Mouse (Mus musculus): ENCODE results near the gene Myh9. TPM values are rescaled to one million over a fixed set of nuclear protein-coding genes. Genes with fewer than 3 reads are reported as not detected.

Myh9 gene
- total RNA-seq, 2 experiments from 2014 or later = 70.3 to 73.8 TPM

DNA sequence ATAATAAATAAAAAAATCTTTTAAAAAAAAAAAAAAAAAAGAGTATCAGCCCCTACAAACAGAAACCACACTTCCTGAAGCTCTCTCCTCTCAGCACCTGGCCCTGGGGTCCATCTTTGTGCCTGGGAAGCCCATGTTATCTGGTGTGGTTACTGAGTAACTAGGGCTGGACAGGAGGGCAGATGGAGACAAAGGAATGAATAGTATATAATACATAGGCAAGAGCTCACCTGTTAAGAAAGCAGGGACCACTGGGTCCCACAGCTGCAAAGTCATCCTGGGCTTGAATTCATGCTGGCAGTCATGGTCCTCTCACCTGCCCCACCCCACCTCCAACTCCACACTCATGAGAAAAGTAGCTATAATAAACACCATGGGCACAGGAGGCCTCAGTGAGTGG lies 8.9 kb downstream of the Myh9 start:
- intact Hi-C loops (cut with DNase I) = no loop called here
- no peak for DNase-seq (ENCODE audit: low spot score in 2 of 2)

- intact Hi-C loops (cut with DNase I) = no loop called here
- no peak for DNase-seq (ENCODE audit: low spot score in 2 of 2)
Measured at GRCm38 (mm10) chr15:77832458-77832904, 9.5 kb downstream of the Myh9 start.

- intact Hi-C loops (cut with DNase I) = no loop called here
- DNase-seq (ENCODE audit: low spot score in 2 of 2) = no peak
Measured at GRCm38 (mm10) chr15:77831754-77832457, 10.1 kb downstream of the Myh9 start.

DNA sequence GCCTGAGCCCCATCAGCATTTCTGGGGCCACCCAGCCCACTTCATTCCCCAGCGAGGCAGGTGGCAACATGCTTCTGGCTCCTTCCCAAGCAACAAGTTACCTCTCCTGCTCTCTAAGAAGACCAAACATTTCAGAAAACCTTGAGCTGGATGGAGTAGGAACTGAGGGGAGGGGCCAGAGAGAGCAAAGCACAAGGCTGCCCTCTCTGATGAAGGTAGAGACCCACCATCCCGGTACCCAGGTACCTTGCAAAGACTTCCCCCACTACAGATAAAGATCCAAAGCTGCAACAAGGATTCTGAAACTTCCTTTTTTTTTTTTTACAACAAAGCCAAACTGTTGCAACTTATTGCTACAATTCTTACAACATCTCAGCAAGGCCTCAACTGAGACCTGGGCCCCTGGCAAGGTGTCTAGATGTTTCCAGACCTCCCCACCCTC lies 10.8 kb downstream of the Myh9 start:
- DNase-seq (ENCODE audit: low spot score in 2 of 2) = no peak
- intact Hi-C loops (cut with DNase I) = no loop called here

DNA sequence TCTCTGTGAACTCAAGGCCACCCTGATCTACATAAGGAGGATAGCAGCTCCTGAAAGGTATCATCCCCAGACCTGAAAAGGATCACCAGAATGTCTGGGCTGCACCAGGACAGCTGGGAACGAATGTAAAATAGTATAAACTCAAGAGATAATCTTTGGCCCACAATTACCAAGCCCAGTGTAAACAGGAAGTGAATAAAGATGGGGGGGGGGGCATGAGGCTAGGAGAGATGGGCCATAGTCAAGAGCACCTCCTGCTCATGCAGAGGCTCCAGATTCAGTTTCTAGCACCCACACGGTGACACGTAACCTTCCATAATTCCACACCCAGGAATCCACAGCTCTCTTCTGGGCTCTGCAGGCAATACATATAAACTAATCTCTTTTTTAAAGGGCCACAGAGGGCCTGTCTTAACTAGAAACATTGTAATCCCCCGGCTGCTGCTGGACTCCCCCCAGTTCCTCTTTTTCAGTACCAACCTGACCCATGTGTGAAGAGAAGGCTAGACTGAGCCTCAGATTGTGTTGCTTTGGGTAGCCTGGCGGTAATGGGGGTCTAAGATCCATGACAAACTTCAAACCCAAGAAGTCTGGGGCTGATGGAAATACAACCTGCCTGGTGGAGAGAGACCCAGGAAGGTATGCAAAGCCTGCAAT lies 11.4 kb downstream of the Myh9 start:
- DNase-seq (ENCODE audit: low spot score in 2 of 2) = no peak
- intact Hi-C loops (cut with DNase I) = no loop called here

GRCm38 (mm10) chr15:77829542-77829941 lies 12.4 kb downstream of the Myh9 start:
- intact Hi-C loops (cut with DNase I) = no loop called here
- DNase-seq (ENCODE audit: low spot score in 2 of 2) = no peak

- DNase-seq (ENCODE audit: low spot score in 2 of 2) = no peak
- intact Hi-C loops (cut with DNase I) = no loop called here
Measured at GRCm38 (mm10) chr15:77828910-77829309, 13.1 kb downstream of the Myh9 start.

DNA sequence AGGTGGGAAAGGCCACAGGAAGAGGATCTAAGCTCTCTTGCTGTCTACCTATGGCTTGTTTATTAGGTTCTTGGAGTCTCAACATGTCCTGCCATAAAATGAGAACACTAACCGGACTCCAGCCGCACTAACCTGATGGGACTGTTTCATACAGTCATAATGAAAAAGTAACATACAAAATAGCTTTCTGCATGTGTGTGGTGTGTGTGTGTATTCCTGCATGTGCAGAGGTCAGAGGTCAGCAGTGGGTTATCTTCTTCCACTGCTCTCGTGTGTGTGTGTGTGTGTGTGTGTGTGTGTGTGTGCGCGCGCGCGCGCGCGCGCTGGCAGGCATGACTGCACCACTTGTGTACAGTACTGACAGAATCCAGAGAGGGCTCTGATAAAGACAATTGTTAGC lies 13.7 kb downstream of the Myh9 start:
- DNase-seq (ENCODE audit: low spot score in 2 of 2) = no peak
- intact Hi-C loops (cut with DNase I) = no loop called here

GRCm38 (mm10) chr15:77827794-77828193 lies 14.2 kb downstream of the Myh9 start:
- intact Hi-C loops (cut with DNase I) = no loop called here
- DNase-seq (ENCODE audit: low spot score in 2 of 2) = no peak

- intact Hi-C loops (cut with DNase I) = no loop called here
- DNase-seq (ENCODE audit: low spot score in 2 of 2) = no peak
Measured at GRCm38 (mm10) chr15:77827379-77827778, 14.6 kb downstream of the Myh9 start.

- DNase-seq (ENCODE audit: low spot score in 2 of 2) = no peak
- intact Hi-C loops (cut with DNase I) = no loop called here
Measured at GRCm38 (mm10) chr15:77825382-77825781, 16.6 kb downstream of the Myh9 start.

DNA sequence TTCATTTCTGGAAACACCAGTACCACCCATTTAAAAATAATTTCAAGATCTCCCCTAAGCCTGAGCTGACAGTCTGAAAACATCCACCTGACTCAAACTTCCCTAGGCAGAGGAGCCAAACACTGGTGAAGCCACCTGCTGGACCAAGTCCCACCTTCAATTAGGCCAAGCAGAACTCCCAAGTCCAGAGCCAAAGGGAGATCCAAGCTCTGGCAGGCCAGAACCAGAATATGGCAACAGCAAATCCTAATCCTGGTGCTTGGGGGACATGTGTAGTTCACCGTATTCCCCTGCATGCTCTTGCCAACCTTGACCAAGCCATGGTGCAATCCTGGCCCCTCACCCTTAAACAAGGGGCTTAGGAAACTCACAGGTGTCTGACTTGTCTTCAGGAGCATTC lies 17.7 kb downstream of the Myh9 start:
- DNase-seq (ENCODE audit: low spot score in 2 of 2) = no peak
- intact Hi-C loops (cut with DNase I) = no loop called here

GRCm38 (mm10) chr15:77823634-77824033 lies 18.3 kb downstream of the Myh9 start:
- intact Hi-C loops (cut with DNase I) = no loop called here
- no peak for DNase-seq (ENCODE audit: low spot score in 2 of 2)

DNA sequence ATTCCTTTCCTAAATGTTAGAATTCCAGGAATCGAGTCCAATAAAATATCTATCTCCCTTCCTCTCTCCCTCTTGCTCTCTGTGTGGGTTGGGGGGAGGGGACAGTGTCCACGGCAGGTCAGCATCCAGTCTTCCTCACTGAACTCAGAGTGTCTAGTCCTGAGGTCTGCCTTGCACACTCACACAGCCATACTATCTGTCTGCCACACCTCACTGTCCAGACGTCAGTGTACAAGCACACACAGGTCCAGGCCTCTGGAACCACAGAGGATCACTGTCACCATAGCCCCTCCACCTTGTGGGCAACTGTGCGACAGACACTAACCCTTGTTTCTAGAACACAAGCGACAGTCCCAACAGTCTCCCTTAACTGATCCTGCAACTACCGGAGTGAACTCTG lies 18.8 kb downstream of the Myh9 start:
- DNase-seq (ENCODE audit: low spot score in 2 of 2) = no peak
- intact Hi-C loops (cut with DNase I) = no loop called here

- DNase-seq (ENCODE audit: low spot score in 2 of 2) = no peak
Measured at GRCm38 (mm10) chr15:77822671-77823070, 19.3 kb downstream of the Myh9 start.

GRCm38 (mm10) chr15:77822057-77822466 lies 19.9 kb downstream of the Myh9 start:
- DNase-seq (ENCODE audit: low spot score in 2 of 2) = no peak
- intact Hi-C loops (cut with DNase I) = no loop called here

More at GRCm38 (mm10) chr15:77822671-77823070, 19.3 kb downstream of the Myh9 start:
- intact Hi-C loops (cut with DNase I) = no loop called here

GRCm38 (mm10) chr15:77821424-77821823 lies 20.6 kb downstream of the Myh9 start:
- intact Hi-C loops (cut with DNase I) = no loop called here
- no peak for DNase-seq (ENCODE audit: low spot score in 2 of 2)

DNA sequence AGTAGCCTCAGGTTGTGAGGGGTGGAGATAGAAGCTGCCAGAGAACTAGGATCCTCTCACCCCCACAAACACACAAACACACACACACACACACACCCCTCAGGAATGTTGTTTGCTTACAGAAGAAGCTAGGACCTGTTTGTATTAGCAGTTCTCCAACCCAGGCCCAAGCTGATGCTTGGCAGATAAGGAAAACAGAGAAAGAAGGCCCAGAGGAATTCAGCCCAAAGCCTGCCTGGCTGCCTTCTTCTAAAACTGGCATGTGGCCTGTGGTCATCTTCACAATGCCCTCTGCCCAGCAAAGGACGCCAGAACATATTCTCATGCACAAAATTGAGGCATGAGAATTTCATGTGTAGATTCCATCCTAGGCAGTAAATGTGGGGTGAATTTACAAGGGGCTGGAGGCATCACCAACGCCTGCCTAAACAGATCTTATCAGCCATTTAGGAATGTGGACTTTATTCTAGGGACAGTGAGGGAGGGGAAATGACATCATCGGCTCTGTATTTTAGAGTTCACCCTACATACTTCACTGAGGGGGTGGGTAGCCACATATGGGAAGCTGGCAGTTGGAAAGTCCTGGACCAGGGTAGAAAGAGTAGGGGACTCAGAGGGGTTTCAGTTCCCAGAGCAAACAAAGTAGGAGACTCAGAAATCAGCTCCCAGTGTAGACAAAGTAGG lies 21.4 kb downstream of the Myh9 start:
- no peak for DNase-seq (ENCODE audit: low spot score in 2 of 2)
- intact Hi-C loops (cut with DNase I) = no loop called here

- intact Hi-C loops (cut with DNase I) = no loop called here
Measured at GRCm38 (mm10) chr15:77819894-77820387, 22.0 kb downstream of the Myh9 start.

GRCm38 (mm10) chr15:77818556-77819158 lies 23.3 kb downstream of the Myh9 start:
- DNase-seq (ENCODE audit: low spot score in 2 of 2) = no peak
- intact Hi-C loops (cut with DNase I) = no loop called here

More at GRCm38 (mm10) chr15:77819894-77820387, 22.0 kb downstream of the Myh9 start:
- peak in 1 of 2 experiments; percentile 56 for DNase-seq (ENCODE audit: low spot score in 2 of 2)
